Mouse (Mus musculus): ENCODE results near the gene Kirrel2.

DNA sequence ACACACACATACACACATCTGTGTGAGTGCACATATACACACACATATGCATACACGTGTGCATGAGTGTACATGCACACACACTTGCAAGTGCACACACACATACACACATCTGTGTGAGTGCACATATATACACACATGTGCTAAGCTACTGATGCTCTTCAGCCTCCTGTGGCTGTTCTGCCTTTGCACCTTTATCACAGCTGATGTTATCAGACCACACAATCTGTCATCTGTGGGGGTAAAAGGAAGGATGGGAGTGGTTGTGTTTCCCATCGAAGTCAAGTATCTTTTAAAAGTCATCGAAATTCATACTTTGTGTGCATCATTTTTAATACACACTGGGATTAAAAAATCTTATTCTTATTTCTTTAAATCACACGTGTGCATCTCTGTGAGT is 55.1 kb downstream of the Kirrel2 start:
- TF ChIP-seq POLR2A (IDR thresholded peaks at IDR 0.05; ENCODE audit: low read depth, low read length) (no peak), CTCF (IDR thresholded peaks at IDR 0.05; ENCODE audit: extremely low read depth, insufficient read depth, insufficient read length, insufficient replicate concordance) (no peak)
